Mouse (Mus musculus) liver, adult 2 months (tissue): Measurements from ENCODE around the gene Olfr1396.

ENCODE experiments used
- CTCF ChIP-seq: fragments of 200-500 bp; IDR thresholded peaks from 2 replicates; pipeline ENCODE4 v1.5.1; 2011; ENCODE audit warnings: low read depth, low read length, control low read depth
- POLR2A ChIP-seq: fragments of 200-500 bp; IDR thresholded peaks from 2 replicates; pipeline ENCODE4 v1.6.1; 2011; ENCODE audit warnings: low read length, control low read depth; ENCODE audit not compliant: insufficient read depth; ENCODE audit errors: extremely low read depth

DNA sequence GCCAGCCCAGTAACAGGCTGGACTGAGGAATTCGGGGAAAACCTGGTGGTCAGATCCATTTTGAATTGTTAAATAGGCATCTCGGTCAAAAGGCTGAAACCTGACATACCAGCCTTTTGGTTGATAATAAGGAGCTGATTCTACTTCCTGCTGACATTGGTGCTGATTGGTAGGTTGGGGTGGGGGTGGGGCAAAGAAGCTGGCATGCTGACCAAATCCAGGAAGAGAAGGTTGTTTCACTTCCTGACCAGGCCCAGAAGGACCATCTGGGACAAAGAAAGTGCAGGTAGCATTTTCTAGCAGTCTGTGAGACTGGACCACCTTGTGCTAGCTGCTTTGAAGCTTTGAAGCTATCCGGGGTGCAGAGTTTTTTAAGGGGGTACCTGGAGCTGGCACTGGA, 14.3 kb downstream of the Olfr1396 start:
- TF ChIP-seq CTCF (no peak), POLR2A (no peak)
